Mouse (Mus musculus) midbrain, embryonic 14.5 days (tissue): ENCODE measurements around the gene Uts2. TPM values are rescaled to one million over a fixed set of nuclear protein-coding genes. Genes with fewer than 3 reads are reported as not detected.

Source experiments
- ATAC-seq: fragments of 200-750 bp; cut with Nextera tagmentation; 2 replicates; pipeline ENCODE4 v1.8.0; 2017; ENCODE audit warnings: moderate number of reproducible peaks, moderate library complexity; ENCODE audit not compliant: low FRiP score, low TSS enrichment
- DNase-seq: peaks from one replicate; pipeline ENCODE4 v3.0.0-alpha.2; 2015
- H3K27ac ChIP-seq: fragments of 300-500 bp; sonication (generic); replicated peaks from 2 replicates; pipeline ENCODE4 v1.5.1; 2014; ENCODE audit warnings: mild to moderate bottlenecking, low read depth, low read length, moderate library complexity
- H3K27me3 ChIP-seq: fragments of 300-500 bp; sonication (generic); 2 replicates; pipeline ENCODE4 v1.6.1; 2014; ENCODE audit warnings: low read length, control low read depth, mixed read lengths; ENCODE audit not compliant: control insufficient read depth, insufficient read depth
- H3K36me3 ChIP-seq: fragments of 300-500 bp; sonication (generic); 2 replicates; pipeline ENCODE4 v1.6.1; 2014; ENCODE audit warnings: low read length, control low read depth; ENCODE audit not compliant: control insufficient read depth, insufficient read depth
- H3K4me1 ChIP-seq: fragments of 300-500 bp; sonication (generic); 2 replicates; pipeline ENCODE4 v1.6.1; 2014; ENCODE audit warnings: mild to moderate bottlenecking, antibody characterized with exemption, low read length, control low read depth; ENCODE audit not compliant: control insufficient read depth, insufficient read depth
- H3K4me2 ChIP-seq: fragments of 300-500 bp; sonication (generic); 2 replicates; pipeline ENCODE4 v1.6.1; 2014; ENCODE audit warnings: mild to moderate bottlenecking, low read length, moderate library complexity
- H3K4me3 ChIP-seq: fragments of 300-500 bp; sonication (generic); replicated peaks from 2 replicates; pipeline ENCODE4 v1.5.1; 2014; ENCODE audit warnings: low read depth, low read length
- H3K9ac ChIP-seq: fragments of 300-500 bp; sonication (generic); replicated peaks from 2 replicates; pipeline ENCODE4 v1.6.1; 2014; ENCODE audit warnings: mild to moderate bottlenecking, low read length, moderate library complexity
- H3K9me3 ChIP-seq: fragments of 300-500 bp; sonication (generic); 2 replicates; pipeline ENCODE4 v1.6.1; 2016; ENCODE audit warnings: low read length, control low read depth, mixed read lengths; ENCODE audit not compliant: control insufficient read depth
- WGBS: fragments of 180-500 bp; shearing (Covaris S2); extraction: QIAGEN DNeasy Blood & Tissue Kit; methylation state at CpG from one replicate; pipeline ENCODE4 v1.1.7; 2014; 5-methylcytosine and 5-hydroxymethylcytosine counted together
- polyA plus RNA-seq: library from polyadenylated mRNA; unstranded; fragments of >200 nt; fragmentation: Nextera tagmentation; extraction: Ambion mirVana; gene quantifications from 2 replicates; pipeline ENCODE4 v1.2.1, GENCODE M21; 2014

Gene Uts2
- polyA plus RNA-seq, 1 experiment from 2014 or later, result not detected

DNA sequence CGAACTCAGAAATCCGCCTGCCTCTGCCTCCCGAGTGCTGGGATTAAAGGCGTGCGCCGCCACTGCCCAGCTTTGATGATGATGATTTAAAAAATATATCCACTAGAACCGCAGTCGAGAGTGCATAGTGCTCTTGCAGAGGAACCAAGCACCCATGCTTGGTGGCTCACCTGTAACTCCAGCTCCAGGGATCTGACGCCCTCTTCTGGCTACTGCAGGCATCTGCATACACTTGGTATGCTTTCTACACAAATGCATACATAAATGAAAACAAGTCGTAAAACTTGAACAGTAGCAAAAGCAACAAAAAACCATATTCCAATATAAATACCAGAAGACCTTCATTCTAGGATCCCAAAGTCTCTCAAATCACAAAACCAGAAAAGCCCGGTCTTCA, 31.3 kb upstream of the Uts2 start:
- Histone ChIP-seq H3K9me3 (no peaks in the 10 kb centered on the region), H3K36me3 (no peaks in the 10 kb centered on the region), H3K27ac (no peak overlapping the region), H3K4me2 (no peak overlapping the region), H3K9ac (no peak overlapping the region), H3K4me3 (no peak overlapping the region), H3K27me3 (no peaks in the 10 kb centered on the region), H3K4me1 (no peaks in the 10 kb centered on the region)
- DNase-seq (no peak), ATAC-seq (no peak)
- 76% methylated on average over 11 of the region's 11 CpGs for WGBS

DNA sequence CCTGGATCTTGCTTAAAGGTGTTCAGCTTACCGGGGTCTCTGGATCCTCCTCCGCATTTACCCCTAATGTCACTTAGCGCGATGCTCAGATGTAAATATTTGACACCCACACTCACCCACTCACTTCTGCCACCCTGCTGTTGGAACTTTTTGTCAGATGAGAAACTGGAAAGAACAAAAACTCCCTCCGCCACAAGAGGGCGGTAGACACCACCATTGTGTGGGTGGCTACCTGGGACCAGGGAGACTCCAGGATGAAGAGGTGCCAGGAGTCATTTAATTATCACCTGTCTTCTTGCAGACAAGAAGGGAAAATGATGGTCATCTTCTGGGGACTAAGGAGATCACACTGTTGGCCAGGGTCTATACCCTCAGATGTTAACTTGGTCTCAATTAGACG, 30.3 kb upstream of the Uts2 start:
- WGBS, result 24% methylated on average over 7 of the region's 7 CpGs
- no peak for ATAC-seq
- Histone ChIP-seq H3K36me3 (no peaks in the 10 kb centered on the region), H3K4me3 (no peak overlapping the region), H3K27me3 (no peaks in the 10 kb centered on the region), H3K9ac (no peak overlapping the region), H3K27ac (no peak overlapping the region), H3K4me2 (no peak overlapping the region), H3K4me1 (no peaks in the 10 kb centered on the region), H3K9me3 (no peaks in the 10 kb centered on the region)
- peak; percentile 74 for DNase-seq

DNA sequence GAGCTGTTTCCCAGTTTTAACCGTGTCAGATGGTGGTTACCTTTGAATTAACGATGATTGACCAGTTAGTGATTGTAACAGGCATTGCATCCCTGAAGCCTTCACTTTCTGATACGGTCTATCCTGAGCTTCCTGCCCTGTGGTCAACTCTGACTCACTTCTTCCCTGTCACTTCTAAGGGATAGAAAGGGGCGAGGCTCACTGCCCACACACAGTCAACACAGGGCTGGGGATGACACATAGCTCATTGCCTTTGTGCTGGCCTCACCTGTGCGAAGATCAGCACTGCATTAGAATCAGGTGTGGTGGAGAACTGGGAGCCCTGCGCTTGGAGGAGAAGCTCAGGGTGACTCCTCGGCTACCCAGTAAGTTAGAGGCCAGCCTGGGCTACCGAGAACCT, 27.9 kb upstream of the Uts2 start:
- no peaks in the 10 kb centered on the region for H3K27me3 ChIP-seq
- H3K4me3 ChIP-seq, result no peak overlapping the region
- ATAC-seq, result no peak
- H3K4me1 ChIP-seq, result no peaks in the 10 kb centered on the region
- WGBS, result 91% methylated on average over 8 of the region's 8 CpGs
- H3K4me2 ChIP-seq, result no peak overlapping the region
- no peak for DNase-seq
- no peak overlapping the region for H3K27ac ChIP-seq
- H3K36me3 ChIP-seq, result no peaks in the 10 kb centered on the region
- H3K9me3 ChIP-seq, result no peaks in the 10 kb centered on the region
- H3K9ac ChIP-seq, result no peak overlapping the region

DNA sequence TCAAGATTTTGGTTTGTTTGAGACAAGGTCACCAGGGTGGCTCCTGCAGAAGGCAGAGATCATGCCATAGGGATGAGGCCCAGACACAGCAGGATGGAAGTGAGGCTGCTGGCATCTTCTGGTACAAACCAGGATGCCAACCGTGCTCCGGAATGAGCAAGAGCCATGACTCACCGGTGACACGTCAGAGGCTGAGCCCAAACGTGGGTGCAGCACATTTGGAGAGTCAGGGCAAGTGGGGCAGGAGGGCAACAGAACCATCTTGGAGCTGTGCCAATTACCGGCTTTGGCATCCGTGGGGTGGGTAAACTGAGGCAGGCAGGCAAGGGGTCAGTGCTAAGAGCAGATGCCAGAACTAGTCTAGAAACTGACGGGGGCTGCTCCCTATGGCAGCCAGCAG, 23.6 kb upstream of the Uts2 start:
- DNase-seq, result no peak
- Histone ChIP-seq H3K4me1 (no peaks in the 10 kb centered on the region), H3K36me3 (no peaks in the 10 kb centered on the region), H3K9me3 (no peaks in the 10 kb centered on the region), H3K27ac (no peak overlapping the region), H3K4me2 (no peak overlapping the region), H3K4me3 (no peak overlapping the region), H3K9ac (no peak overlapping the region), H3K27me3 (no peaks in the 10 kb centered on the region)
- 86% methylated on average over 8 of the region's 8 CpGs for WGBS
- ATAC-seq, result no peak

DNA sequence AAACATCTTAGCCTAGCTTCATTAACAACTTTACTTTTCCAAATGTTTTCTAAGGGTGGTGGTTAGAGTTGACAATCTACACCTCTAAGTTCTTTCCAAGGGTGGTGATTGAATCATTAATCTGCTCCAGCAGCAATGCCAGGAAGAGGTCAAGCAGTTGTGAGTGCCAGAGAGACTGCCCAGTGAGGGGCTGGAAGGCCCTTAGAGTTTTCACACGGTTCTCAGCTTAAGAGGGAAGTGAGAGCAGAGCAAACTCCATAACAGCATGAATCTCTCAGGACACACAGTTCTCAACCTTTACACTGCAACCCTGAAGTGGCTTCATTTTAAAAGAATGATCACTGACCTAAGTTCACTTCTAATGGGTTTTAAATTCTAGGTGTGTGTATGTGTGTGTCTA, 21.8 kb upstream of the Uts2 start:
- ATAC-seq (no peak), DNase-seq (no peak)
- no peak overlapping the region for H3K27ac ChIP-seq
- no peaks in the 10 kb centered on the region for H3K4me1 ChIP-seq
- no peaks in the 10 kb centered on the region for H3K9me3 ChIP-seq
- no peak overlapping the region for H3K4me2 ChIP-seq
- H3K36me3 ChIP-seq, result no peaks in the 10 kb centered on the region
- no peak overlapping the region for H3K9ac ChIP-seq
- WGBS, result 52% methylated on average over 1 of the region's 1 CpGs
- H3K27me3 ChIP-seq, result no peaks in the 10 kb centered on the region
- H3K4me3 ChIP-seq, result no peak overlapping the region

DNA sequence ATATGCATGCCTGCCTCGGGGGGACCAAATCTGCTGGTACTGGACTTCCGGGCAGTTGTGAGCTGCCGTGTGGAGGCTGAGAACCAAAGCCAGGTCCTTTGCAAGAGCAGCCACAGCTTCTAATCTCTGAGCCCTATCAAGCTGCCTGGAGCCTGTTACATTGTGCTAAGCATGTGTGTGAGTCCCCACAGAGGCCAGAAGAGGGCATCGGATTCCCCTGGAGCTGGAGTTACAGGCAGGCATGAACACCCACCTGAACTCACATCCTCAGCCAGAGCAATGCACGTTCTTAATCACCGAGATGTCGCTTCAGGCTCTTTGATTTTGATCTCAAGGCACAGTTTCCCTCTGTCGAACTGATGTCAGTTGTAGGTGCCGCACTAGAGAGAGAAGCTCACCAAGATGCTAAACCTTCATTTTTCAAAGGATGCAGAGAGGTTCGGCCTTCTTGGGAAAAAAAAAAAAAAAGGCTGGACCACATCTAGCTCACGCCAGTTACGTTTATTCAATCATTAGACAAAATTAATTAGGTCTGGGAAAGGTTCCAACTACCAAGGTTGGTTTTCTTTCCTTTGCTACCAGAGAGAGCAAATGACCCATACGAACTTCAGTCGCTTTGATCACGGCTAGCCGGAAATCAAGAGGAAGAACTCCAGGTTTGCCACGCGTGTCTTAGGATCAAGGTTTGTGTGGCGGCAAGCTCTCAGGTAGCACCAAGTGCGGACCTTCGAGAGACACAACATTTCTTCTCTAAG, 18.6 kb upstream of the Uts2 start:
- no peaks in the 10 kb centered on the region for H3K4me1 ChIP-seq
- no peak overlapping the region for H3K27ac ChIP-seq
- ATAC-seq (no peak), DNase-seq (no peak)
- H3K27me3 ChIP-seq, result no peaks in the 10 kb centered on the region
- 92% methylated on average over 21 of the region's 21 CpGs for WGBS
- H3K36me3 ChIP-seq, result no peaks in the 10 kb centered on the region
- no peak overlapping the region for H3K4me2 ChIP-seq
- H3K9me3 ChIP-seq, result no peaks in the 10 kb centered on the region
- no peak overlapping the region for H3K9ac ChIP-seq
- no peak overlapping the region for H3K4me3 ChIP-seq

DNA sequence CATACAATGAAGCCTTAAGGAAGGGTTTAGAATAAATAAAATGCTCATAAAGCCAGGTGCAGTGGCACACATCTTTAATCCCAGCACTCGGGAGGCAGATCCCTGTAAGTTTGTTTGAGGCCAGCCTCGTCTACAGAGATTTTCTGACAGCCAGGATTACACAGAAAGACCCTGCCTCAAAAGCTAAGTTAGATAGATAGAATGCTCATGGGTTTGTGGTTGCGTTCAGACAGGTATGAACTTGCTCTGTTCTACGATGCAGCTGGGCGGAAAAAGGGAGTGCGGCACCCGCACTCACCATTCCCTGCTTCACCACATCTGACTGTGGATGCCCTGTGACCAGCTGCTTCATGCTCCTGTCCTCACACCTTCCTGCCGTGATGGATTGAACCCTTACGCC, 17.4 kb upstream of the Uts2 start:
- Histone ChIP-seq H3K27ac (no peak overlapping the region), H3K9ac (no peak overlapping the region), H3K4me2 (no peak overlapping the region), H3K4me3 (no peak overlapping the region), H3K9me3 (no peaks in the 10 kb centered on the region), H3K27me3 (no peaks in the 10 kb centered on the region), H3K36me3 (no peaks in the 10 kb centered on the region), H3K4me1 (no peaks in the 10 kb centered on the region)
- no peak for DNase-seq
- no peak for ATAC-seq
- WGBS, result 85% methylated on average over 9 of the region's 9 CpGs

DNA sequence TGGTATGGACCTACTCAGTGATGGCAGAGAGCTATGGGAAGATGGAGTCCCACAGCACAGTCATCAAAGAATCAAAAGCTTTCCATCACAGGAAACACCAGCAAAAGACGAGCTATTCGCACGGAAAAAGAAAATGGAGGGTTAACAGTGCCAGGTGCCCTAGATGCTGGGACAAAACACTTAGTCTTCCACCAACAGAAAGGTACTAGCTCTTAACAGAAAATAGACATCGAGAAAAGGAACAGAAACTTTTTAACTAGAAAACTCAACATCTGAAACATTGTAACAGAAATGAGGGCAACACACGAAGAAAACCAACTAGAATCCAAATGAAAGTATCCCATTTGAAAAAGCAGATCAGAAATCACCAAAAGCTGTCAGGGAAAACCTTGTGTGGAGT, 16.7 kb upstream of the Uts2 start:
- 91% methylated on average over 5 of the region's 5 CpGs for WGBS
- no peak overlapping the region for H3K9ac ChIP-seq
- no peaks in the 10 kb centered on the region for H3K36me3 ChIP-seq
- H3K27me3 ChIP-seq, result no peaks in the 10 kb centered on the region
- no peak overlapping the region for H3K4me2 ChIP-seq
- H3K27ac ChIP-seq, result no peak overlapping the region
- DNase-seq (no peak), ATAC-seq (no peak)
- H3K9me3 ChIP-seq, result no peaks in the 10 kb centered on the region
- H3K4me3 ChIP-seq, result no peak overlapping the region
- H3K4me1 ChIP-seq, result no peaks in the 10 kb centered on the region

DNA sequence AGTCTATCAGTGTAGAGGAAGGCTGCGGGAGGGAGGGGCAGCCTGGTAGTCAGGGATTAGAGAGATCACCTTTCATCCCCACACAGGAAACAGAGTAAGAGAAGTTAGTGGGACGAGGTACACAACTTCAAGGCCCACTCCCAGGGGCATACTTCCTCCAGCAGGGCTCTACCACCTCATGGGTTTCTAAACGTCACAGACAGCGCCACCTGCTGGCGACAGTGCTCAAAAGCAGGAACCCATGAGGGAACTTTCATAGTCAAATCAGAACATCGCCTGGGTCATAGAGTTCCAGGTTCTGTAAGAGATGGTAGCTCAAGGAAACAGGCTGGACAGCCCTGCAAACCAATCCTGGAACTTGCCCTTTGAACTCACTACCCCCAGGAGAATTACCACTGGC, 6.7 kb upstream of the Uts2 start:
- Histone ChIP-seq H3K27ac (no peak overlapping the region), H3K4me1 (no peaks in the 10 kb centered on the region), H3K36me3 (no peaks in the 10 kb centered on the region), H3K4me3 (no peak overlapping the region), H3K9ac (no peak overlapping the region), H3K27me3 (no peaks in the 10 kb centered on the region), H3K9me3 (no peaks in the 10 kb centered on the region), H3K4me2 (no peak overlapping the region)
- ATAC-seq (no peak), DNase-seq (peak; percentile 20)
- WGBS, result 56% methylated on average over 6 of the region's 6 CpGs
